Mouse (Mus musculus) limb, embryonic 11.5 days (tissue): ENCODE measurements around the gene Gpr4. TPM values are rescaled to one million over a fixed set of nuclear protein-coding genes. Genes with fewer than 3 reads are reported as not detected.

ENCODE experiments used
- ATAC-seq: fragments of 200-750 bp; cut with Nextera tagmentation; 2 replicates; pipeline ENCODE4 v1.8.0; 2017; ENCODE audit warnings: low read depth; ENCODE audit not compliant: insufficient number of reproducible peaks, low FRiP score, low TSS enrichment
- DNase-seq: peaks from one replicate; pipeline ENCODE4 v3.0.0-alpha.2; 2015; ENCODE audit warnings: low spot score
- H3K27ac ChIP-seq: fragments of 300-500 bp; sonication (generic); replicated peaks from 2 replicates; pipeline ENCODE4 v1.5.1; 2014; ENCODE audit warnings: low read depth, mild to moderate bottlenecking, low read length
- H3K27me3 ChIP-seq: fragments of 300-500 bp; sonication (generic); 2 replicates; pipeline ENCODE4 v1.6.1; 2014; ENCODE audit warnings: mild to moderate bottlenecking, low read length, mixed read lengths; ENCODE audit not compliant: control insufficient read depth, insufficient read depth
- H3K36me3 ChIP-seq: fragments of 300-500 bp; sonication (generic); 2 replicates; pipeline ENCODE4 v1.6.1; 2014; ENCODE audit warnings: mild to moderate bottlenecking, low read length, moderate library complexity, mixed read lengths; ENCODE audit not compliant: control insufficient read depth, insufficient read depth
- H3K4me1 ChIP-seq: fragments of 300-500 bp; sonication (generic); 2 replicates; pipeline ENCODE4 v1.6.1; 2014; ENCODE audit warnings: low read length, mixed read lengths; ENCODE audit not compliant: control insufficient read depth, insufficient read depth
- H3K4me2 ChIP-seq: fragments of 300-500 bp; sonication (generic); 2 replicates; pipeline ENCODE4 v1.6.1; 2014; ENCODE audit warnings: low read depth, mild to moderate bottlenecking, moderate library complexity; ENCODE audit not compliant: severe bottlenecking
- H3K4me3 ChIP-seq: fragments of 300-500 bp; sonication (generic); 2 replicates; pipeline ENCODE4 v1.5.1; 2014; ENCODE audit warnings: low read depth, low read length
- H3K9ac ChIP-seq: fragments of 300-500 bp; sonication (generic); 2 replicates; pipeline ENCODE4 v1.6.1; 2014; ENCODE audit warnings: mild to moderate bottlenecking, low read length
- H3K9me3 ChIP-seq: fragments of 300-500 bp; sonication (generic); 2 replicates; pipeline ENCODE4 v1.6.1; 2016; ENCODE audit warnings: low read length; ENCODE audit not compliant: control insufficient read depth
- WGBS: fragments of 180-500 bp; shearing (Covaris S2); extraction: QIAGEN DNeasy Blood & Tissue Kit; methylation state at CpG from one replicate; pipeline ENCODE4 v1.1.7; 2014; 5-methylcytosine and 5-hydroxymethylcytosine counted together
- polyA plus RNA-seq: library from polyadenylated mRNA; unstranded; fragments of >200 nt; fragmentation: Nextera tagmentation; extraction: Ambion mirVana; gene quantifications from 2 replicates; pipeline ENCODE4 v1.2.1, GENCODE M21; 2014

The Gpr4 gene
- polyA plus RNA-seq, 1 experiment from 2014 or later: 10.5 TPM

- no peaks in the 10 kb centered on the region for H3K27me3 ChIP-seq
- 20% methylated on average over 20 of the region's 20 CpGs for WGBS
- H3K9me3 ChIP-seq: no peaks in the 10 kb centered on the region
- H3K4me3 ChIP-seq: peak overlapping the region; percentile 64
- H3K4me1 ChIP-seq: peaks cover 5% of the 10 kb centered on the region; the same call in 1 of the 2 replicates
- peak overlapping the region; percentile 52 for H3K9ac ChIP-seq
- peak overlapping the region; percentile 82 for H3K4me2 ChIP-seq
- DNase-seq: peak; percentile 50
- peaks cover 9% of the 10 kb centered on the region; the same call in 1 of the 2 replicates for H3K36me3 ChIP-seq
- ATAC-seq: peak; percentile 22
- no peak overlapping the region; the same call in none of the 2 replicates for H3K27ac ChIP-seq
Observed at GRCm38 (mm10) chr7:19226817-19227797, 14.8 kb downstream of the Gpr4 start.

- peak within 1 kb of the TSS; percentile 74 for H3K9ac ChIP-seq
- peaks cover 7% of the 10 kb centered on the region; the same call in 1 of the 2 replicates for H3K36me3 ChIP-seq
- H3K4me3 ChIP-seq: peak within 1 kb of the TSS; percentile 64
- peak within 1 kb of the TSS; percentile 82 for H3K4me2 ChIP-seq
- peak within 1 kb of the TSS; percentile 94 for H3K27ac ChIP-seq
- H3K4me1 ChIP-seq: peaks cover 5% of the 10 kb centered on the region; the same call in 1 of the 2 replicates
- peak; percentile 94 for ATAC-seq
- WGBS: under 1% methylated on average over 91 of the region's 91 CpGs
- no peaks in the 10 kb centered on the region for H3K27me3 ChIP-seq
- DNase-seq: peak; percentile 100
- no peaks in the 10 kb centered on the region for H3K9me3 ChIP-seq
Observed at GRCm38 (mm10) chr7:19227883-19228792, 15.8 kb downstream of the Gpr4 start, which contains the start of gene Opa3. Gene Opa3 (plus strand): TSS chr7:19228334.

GRCm38 (mm10) chr7:19228793-19229148 is 16.4 kb downstream of the Gpr4 start:
- no peak for DNase-seq
- Histone ChIP-seq H3K27me3 (no peaks in the 10 kb centered on the region), H3K4me1 (peaks cover 5% of the 10 kb centered on the region; the same call in 1 of the 2 replicates), H3K4me2 (peak overlapping the region; percentile 82), H3K9me3 (no peaks in the 10 kb centered on the region), H3K27ac (no peak overlapping the region), H3K4me3 (peak overlapping the region; percentile 64), H3K36me3 (peaks cover 10% of the 10 kb centered on the region; the same call in 1 of the 2 replicates), H3K9ac (peak overlapping the region; percentile 70)
- no peak for ATAC-seq
- under 1% methylated on average over 14 of the region's 14 CpGs for WGBS

- peak overlapping the region; percentile 64 for H3K4me3 ChIP-seq
- H3K4me2 ChIP-seq: peak overlapping the region; percentile 82
- DNase-seq (no peak), ATAC-seq (no peak)
- H3K9me3 ChIP-seq: no peaks in the 10 kb centered on the region
- peaks cover 10% of the 10 kb centered on the region; the same call in 1 of the 2 replicates for H3K36me3 ChIP-seq
- H3K27ac ChIP-seq: no peak overlapping the region
- peaks cover 5% of the 10 kb centered on the region; the same call in 1 of the 2 replicates for H3K4me1 ChIP-seq
- 55% methylated on average over 5 of the region's 5 CpGs for WGBS
- no peaks in the 10 kb centered on the region for H3K27me3 ChIP-seq
- H3K9ac ChIP-seq: peak overlapping the region; percentile 70
Observed at GRCm38 (mm10) chr7:19229404-19229803, 17.1 kb downstream of the Gpr4 start.

- Histone ChIP-seq H3K4me2 (0 out of 2 replicates have a peak overlapping the region, but pooled peaks have one; percentile 12), H3K36me3 (peaks cover 10% of the 10 kb centered on the region; the same call in 1 of the 2 replicates), H3K4me1 (peaks cover 5% of the 10 kb centered on the region; the same call in 1 of the 2 replicates), H3K27ac (no peak overlapping the region), H3K9me3 (no peaks in the 10 kb centered on the region), H3K9ac (0 out of 2 replicates have a peak overlapping the region, but pooled peaks have one; percentile 7), H3K27me3 (no peaks in the 10 kb centered on the region), H3K4me3 (0 out of 2 replicates have a peak overlapping the region, but pooled peaks have one; percentile 6)
- DNase-seq: no peak
- WGBS: 95% methylated on average over 2 of the region's 2 CpGs
- ATAC-seq: no peak
Observed at GRCm38 (mm10) chr7:19230041-19230580, 17.8 kb downstream of the Gpr4 start.

GRCm38 (mm10) chr7:19230899-19231298 is 18.6 kb downstream of the Gpr4 start:
- Histone ChIP-seq H3K27me3 (no peaks in the 10 kb centered on the region), H3K27ac (no peak overlapping the region), H3K36me3 (peaks cover 10% of the 10 kb centered on the region; the same call in 1 of the 2 replicates), H3K4me3 (no peak overlapping the region), H3K9me3 (no peaks in the 10 kb centered on the region), H3K4me1 (peaks cover 5% of the 10 kb centered on the region; the same call in 1 of the 2 replicates), H3K9ac (no peak overlapping the region), H3K4me2 (no peak overlapping the region)
- DNase-seq: no peak
- no peak for ATAC-seq
- WGBS: 93% methylated on average over 5 of the region's 5 CpGs

- H3K27ac ChIP-seq: no peak overlapping the region
- no peak overlapping the region for H3K9ac ChIP-seq
- H3K27me3 ChIP-seq: no peaks in the 10 kb centered on the region
- DNase-seq: no peak
- no peak overlapping the region for H3K4me3 ChIP-seq
- peaks cover 10% of the 10 kb centered on the region; the same call in 1 of the 2 replicates for H3K36me3 ChIP-seq
- ATAC-seq: no peak
- H3K9me3 ChIP-seq: no peaks in the 10 kb centered on the region
- no peak overlapping the region for H3K4me2 ChIP-seq
- H3K4me1 ChIP-seq: peaks cover 5% of the 10 kb centered on the region; the same call in 1 of the 2 replicates
- WGBS: 91% methylated on average over 3 of the region's 3 CpGs
Observed at GRCm38 (mm10) chr7:19231849-19232248, 19.5 kb downstream of the Gpr4 start.
